Mouse (Mus musculus) limb, embryonic 10.5 days (tissue): ENCODE measurements at regions not wholly inside any gene's neighbourhood (a gene's known extent, or its start where the extent isn't known, plus 50 kb on each side); places are given as distances from the start of the nearest gene placed in this dataset.

ENCODE experiments used
- DNase-seq: peaks from one replicate; pipeline ENCODE4 v3.0.0-alpha.2; 2017; ENCODE audit warnings: low spot score
- H3K27ac ChIP-seq: fragments of 300-500 bp; sonication (generic); 2 replicates; pipeline ENCODE4 v1.5.1; 2016; ENCODE audit warnings: mild to moderate bottlenecking
- H3K27me3 ChIP-seq: fragments of 300-500 bp; sonication (generic); 2 replicates; pipeline ENCODE4 v1.6.1; 2016; ENCODE audit warnings: low read depth, mild to moderate bottlenecking; ENCODE audit not compliant: poor library complexity, severe bottlenecking
- H3K36me3 ChIP-seq: fragments of 300-500 bp; sonication (generic); 2 replicates; pipeline ENCODE4 v1.6.1; 2016; ENCODE audit warnings: mild to moderate bottlenecking, moderate library complexity
- H3K4me1 ChIP-seq: fragments of 300-500 bp; sonication (generic); 2 replicates; pipeline ENCODE4 v1.6.1; 2016
- H3K4me3 ChIP-seq: fragments of 300-500 bp; sonication (generic); 2 replicates; pipeline ENCODE4 v1.5.1; 2016; ENCODE audit warnings: mild to moderate bottlenecking, moderate library complexity
- H3K9me3 ChIP-seq: fragments of 300-500 bp; sonication (generic); replicated peaks from 2 replicates; pipeline ENCODE4 v1.6.1; 2016; ENCODE audit warnings: mild to moderate bottlenecking
- WGBS: fragments of 180-500 bp; shearing (Covaris S2); methylation state at CpG from one replicate; pipeline ENCODE4 v1.1.7; 2016; 5-methylcytosine and 5-hydroxymethylcytosine counted together

- H3K4me1 ChIP-seq, result peaks cover 21% of the 10 kb centered on the region
- no peaks in the 10 kb centered on the region for H3K9me3 ChIP-seq
- no peaks in the 10 kb centered on the region for H3K36me3 ChIP-seq
- no peaks in the 10 kb centered on the region for H3K27me3 ChIP-seq
- DNase-seq, result no peak
- no peak overlapping the region for H3K4me3 ChIP-seq
- H3K27ac ChIP-seq, result peak overlapping the region; percentile 61; the same call in 1 of the 2 replicates
- WGBS, result 54% methylated on average over 7 of the region's 7 CpGs
Observed at GRCm38 (mm10) chr3:52651862-52652475, 365.1 kb downstream of the Cog6 start.

GRCm38 (mm10) chr3:52650071-52650470 is 367.0 kb downstream of the Cog6 start:
- Histone ChIP-seq H3K27me3 (no peaks in the 10 kb centered on the region), H3K27ac (no peak overlapping the region), H3K9me3 (no peaks in the 10 kb centered on the region), H3K4me1 (peaks cover 30% of the 10 kb centered on the region), H3K4me3 (no peak overlapping the region), H3K36me3 (no peaks in the 10 kb centered on the region)
- no peak for DNase-seq
- 95% methylated on average over 3 of the region's 3 CpGs for WGBS

- Histone ChIP-seq H3K27ac (no peak overlapping the region), H3K36me3 (no peaks in the 10 kb centered on the region), H3K4me3 (no peak overlapping the region), H3K9me3 (no peaks in the 10 kb centered on the region), H3K27me3 (no peaks in the 10 kb centered on the region), H3K4me1 (peaks cover 41% of the 10 kb centered on the region)
- no peak for DNase-seq
- WGBS, result 93% methylated on average over 4 of the region's 4 CpGs
Observed at GRCm38 (mm10) chr3:52648836-52649500, 368.1 kb downstream of the Cog6 start.

GRCm38 (mm10) chr3:52647900-52648299 is 369.1 kb downstream of the Cog6 start:
- Histone ChIP-seq H3K27ac (no peak overlapping the region), H3K9me3 (no peaks in the 10 kb centered on the region), H3K36me3 (no peaks in the 10 kb centered on the region), H3K4me1 (peaks cover 51% of the 10 kb centered on the region), H3K27me3 (no peaks in the 10 kb centered on the region), H3K4me3 (no peak overlapping the region)
- no peak for DNase-seq
- 94% methylated on average over 5 of the region's 5 CpGs for WGBS

GRCm38 (mm10) chr3:52647161-52647692 is 369.8 kb downstream of the Cog6 start:
- H3K9me3 ChIP-seq, result no peaks in the 10 kb centered on the region
- no peaks in the 10 kb centered on the region for H3K27me3 ChIP-seq
- no peak overlapping the region for H3K27ac ChIP-seq
- H3K4me1 ChIP-seq, result peaks cover 51% of the 10 kb centered on the region
- H3K36me3 ChIP-seq, result no peaks in the 10 kb centered on the region
- H3K4me3 ChIP-seq, result no peak overlapping the region
- no peak for DNase-seq
- WGBS, result 84% methylated on average over 10 of the region's 10 CpGs

- no peak for DNase-seq
- peaks cover 51% of the 10 kb centered on the region for H3K4me1 ChIP-seq
- 45% methylated on average over 12 of the region's 12 CpGs for WGBS
- H3K27me3 ChIP-seq, result no peaks in the 10 kb centered on the region
- no peaks in the 10 kb centered on the region for H3K36me3 ChIP-seq
- no peak overlapping the region for H3K4me3 ChIP-seq
- peak overlapping the region; percentile 76; the same call in 1 of the 2 replicates for H3K27ac ChIP-seq
- H3K9me3 ChIP-seq, result no peaks in the 10 kb centered on the region
Observed at GRCm38 (mm10) chr3:52645156-52645555, 371.9 kb downstream of the Cog6 start.

GRCm38 (mm10) chr3:52644178-52645128 is 372.6 kb downstream of the Cog6 start:
- Histone ChIP-seq H3K27ac (peak overlapping the region; percentile 76), H3K9me3 (no peaks in the 10 kb centered on the region), H3K4me3 (no peak overlapping the region), H3K27me3 (no peaks in the 10 kb centered on the region), H3K36me3 (no peaks in the 10 kb centered on the region), H3K4me1 (peaks cover 52% of the 10 kb centered on the region)
- 40% methylated on average over 16 of the region's 16 CpGs for WGBS
- DNase-seq, result peak; percentile 43

- DNase-seq, result no peak
- Histone ChIP-seq H3K27ac (peak overlapping the region; percentile 47; the same call in 1 of the 2 replicates), H3K9me3 (no peaks in the 10 kb centered on the region), H3K27me3 (no peaks in the 10 kb centered on the region), H3K4me3 (no peak overlapping the region), H3K36me3 (no peaks in the 10 kb centered on the region), H3K4me1 (peaks cover 52% of the 10 kb centered on the region)
- WGBS, result 80% methylated on average over 10 of the region's 10 CpGs
Observed at GRCm38 (mm10) chr3:52643796-52644177, 373.2 kb downstream of the Cog6 start.

- H3K27me3 ChIP-seq, result no peaks in the 10 kb centered on the region
- no peaks in the 10 kb centered on the region for H3K9me3 ChIP-seq
- peaks cover 52% of the 10 kb centered on the region for H3K4me1 ChIP-seq
- H3K27ac ChIP-seq, result peak overlapping the region; percentile 57; the same call in 1 of the 2 replicates
- 83% methylated on average over 9 of the region's 9 CpGs for WGBS
- no peak for DNase-seq
- H3K4me3 ChIP-seq, result no peak overlapping the region
- H3K36me3 ChIP-seq, result no peaks in the 10 kb centered on the region
Observed at GRCm38 (mm10) chr3:52643100-52643551, 373.9 kb downstream of the Cog6 start.

- H3K9me3 ChIP-seq, result no peaks in the 10 kb centered on the region
- H3K4me3 ChIP-seq, result no peak overlapping the region
- 86% methylated on average over 10 of the region's 10 CpGs for WGBS
- H3K4me1 ChIP-seq, result peaks cover 38% of the 10 kb centered on the region
- H3K36me3 ChIP-seq, result no peaks in the 10 kb centered on the region
- H3K27me3 ChIP-seq, result no peaks in the 10 kb centered on the region
- DNase-seq, result no peak
- H3K27ac ChIP-seq, result peak overlapping the region; percentile 14; the same call in 1 of the 2 replicates
Observed at GRCm38 (mm10) chr3:52641226-52642181, 373.4 kb downstream of the Foxo1 start.

GRCm38 (mm10) chr3:52640250-52641147 is 372.4 kb downstream of the Foxo1 start:
- DNase-seq, result no peak
- Histone ChIP-seq H3K9me3 (no peaks in the 10 kb centered on the region), H3K36me3 (no peaks in the 10 kb centered on the region), H3K27me3 (no peaks in the 10 kb centered on the region), H3K4me1 (peaks cover 37% of the 10 kb centered on the region), H3K27ac (no peak overlapping the region; the same call in 1 of the 2 replicates), H3K4me3 (no peak overlapping the region)
- WGBS, result 64% methylated on average over 16 of the region's 16 CpGs
